Mouse (Mus musculus): Measurements from ENCODE around the gene Sdf2.

Gene Sdf2

DNA sequence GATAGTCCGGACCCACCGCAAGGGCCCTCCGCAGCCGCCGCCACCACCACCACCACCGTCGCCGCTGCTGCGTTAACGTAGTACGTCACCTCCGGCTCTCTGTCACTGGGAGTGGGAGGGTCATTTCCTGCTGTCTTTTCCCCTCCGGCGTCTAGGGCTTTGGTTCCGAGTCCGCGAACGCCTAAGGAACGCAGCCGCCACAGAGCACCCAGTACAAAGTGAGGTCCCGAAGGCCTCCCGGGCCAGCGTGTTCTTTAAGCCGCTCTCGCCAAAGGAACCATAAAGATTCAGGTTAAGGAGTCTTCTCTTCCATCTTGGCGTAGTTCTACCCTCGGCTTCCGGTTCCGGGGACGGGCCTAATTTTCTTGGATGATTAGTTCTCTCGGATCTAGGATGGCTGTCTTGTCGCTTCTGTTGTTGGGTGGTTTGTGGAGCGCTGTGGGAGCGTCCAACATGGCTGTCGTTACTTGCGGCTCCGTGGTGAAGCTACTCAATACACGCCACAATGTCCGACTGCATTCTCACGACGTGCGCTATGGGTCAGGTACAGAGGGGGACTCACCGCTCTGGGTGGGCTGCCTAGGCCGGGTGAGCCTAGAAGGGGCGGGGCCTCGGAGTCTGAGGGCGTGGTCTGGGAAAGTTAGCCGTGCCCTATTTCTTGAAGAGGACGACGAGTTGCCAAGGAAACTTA lies at the start of gene Sdf2, which contains the start of gene Supt6:
Gene Sdf2, plus strand, starts transcription at position 120 of the 691 bp plus-strand sequence.
Gene Supt6, minus strand, starts transcription at position 361 of the 691 bp plus-strand sequence.
- DNase-seq (ENCODE audit: low spot score), result peak; percentile 44

DNA sequence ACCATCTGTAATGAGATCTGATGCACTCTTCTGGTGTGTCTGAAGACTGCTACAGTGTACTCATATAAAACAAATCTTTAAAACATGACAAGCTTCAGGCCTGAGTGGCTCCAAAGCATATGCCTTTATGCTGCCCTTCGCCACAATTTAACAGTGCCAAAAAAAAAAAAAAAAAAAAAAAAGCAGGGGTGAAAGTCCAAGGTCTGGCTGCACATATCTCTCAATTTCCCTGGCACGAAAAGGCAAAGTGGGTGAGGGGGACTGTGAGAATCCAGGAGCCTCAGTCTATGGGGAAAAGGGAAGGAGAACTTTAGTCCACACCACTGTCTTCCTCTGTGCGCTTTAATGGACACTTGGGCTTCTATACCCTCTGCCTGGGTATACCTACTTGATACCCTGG lies 43.2 kb upstream of the Sdf2 start:
- DNase-seq (ENCODE audit: low spot score), result no peak

DNA sequence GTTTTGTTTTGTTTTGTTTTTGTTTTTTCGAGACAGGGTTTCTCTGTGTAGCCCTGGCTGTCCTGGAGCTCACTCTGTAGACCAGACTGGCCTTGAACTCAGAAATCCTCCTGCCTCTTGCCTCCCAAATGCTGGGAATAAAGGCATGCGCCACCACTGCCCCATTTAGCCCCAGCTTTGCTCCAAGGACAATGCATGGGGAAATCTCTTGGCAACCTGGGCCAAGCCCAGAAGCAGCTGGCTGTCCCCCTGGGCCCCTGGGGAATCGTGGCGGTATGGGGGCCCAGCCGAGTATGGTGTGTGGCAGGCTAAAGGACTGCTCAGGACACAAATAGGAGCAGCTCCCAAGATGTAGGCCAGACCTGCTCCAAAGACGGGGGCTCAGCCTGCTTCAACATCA lies 41.3 kb upstream of the Sdf2 start:
- DNase-seq (ENCODE audit: low spot score), result no peak

DNA sequence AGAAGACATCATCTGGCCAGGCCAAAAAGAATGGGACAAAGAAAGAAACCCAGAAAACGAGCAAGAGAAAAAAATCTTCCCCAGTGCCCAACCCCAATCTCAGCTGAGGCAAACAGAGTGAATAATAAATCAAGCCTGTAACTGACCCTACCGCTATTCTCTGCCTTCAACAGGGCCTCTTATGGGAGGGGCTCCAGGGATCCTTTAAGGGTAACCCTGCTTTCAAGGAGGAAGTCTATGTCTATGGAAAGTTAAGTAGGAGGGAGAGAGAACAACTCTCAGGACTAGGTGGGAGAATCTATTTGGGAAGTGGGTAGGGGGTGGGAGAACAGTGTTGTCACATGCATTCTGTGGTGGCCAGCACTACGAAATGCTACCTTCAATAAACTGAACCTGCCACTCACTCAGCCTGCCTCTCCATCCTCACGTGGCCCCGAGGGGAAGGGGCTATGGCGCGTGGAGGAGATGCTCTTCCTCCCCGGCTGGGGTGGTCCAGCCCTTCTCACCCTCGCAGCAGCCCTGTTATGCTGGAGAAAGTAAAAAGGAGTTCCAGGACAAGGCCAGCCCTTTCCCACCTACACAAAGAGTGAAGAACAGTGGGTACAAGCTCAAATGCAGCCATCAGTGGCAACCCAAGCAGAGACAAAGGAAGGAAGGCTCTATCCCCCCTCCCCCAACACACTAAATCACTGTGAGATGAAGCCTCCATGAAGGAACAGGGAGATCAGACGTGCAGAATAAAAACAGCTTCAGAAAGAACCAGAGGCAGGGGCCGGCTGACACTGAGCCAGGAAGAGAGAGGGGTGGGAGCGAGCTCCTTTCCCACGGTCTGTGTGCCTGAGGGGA lies 40.0 kb upstream of the Sdf2 start:
- no peak for DNase-seq (ENCODE audit: low spot score)

DNA sequence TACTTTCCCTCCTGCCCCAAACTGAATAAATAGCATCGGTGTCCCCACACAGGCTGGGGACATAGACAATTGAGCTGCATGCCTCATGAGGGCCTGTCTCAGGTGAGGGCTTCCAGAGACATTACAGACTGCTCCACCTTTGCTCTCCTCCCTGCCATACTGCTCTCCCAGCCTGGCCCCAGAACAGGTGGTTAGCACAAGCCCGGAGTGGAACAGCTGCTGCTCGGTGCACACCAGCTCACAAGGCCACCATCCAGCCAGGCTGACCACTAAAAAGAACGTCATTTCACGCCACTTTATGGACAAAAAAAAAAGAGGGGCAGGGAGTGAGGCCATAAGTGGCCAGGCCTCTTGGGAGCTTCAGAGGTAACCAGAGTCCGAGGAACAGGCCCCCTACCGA lies 38.4 kb upstream of the Sdf2 start:
- DNase-seq (ENCODE audit: low spot score), result no peak

DNA sequence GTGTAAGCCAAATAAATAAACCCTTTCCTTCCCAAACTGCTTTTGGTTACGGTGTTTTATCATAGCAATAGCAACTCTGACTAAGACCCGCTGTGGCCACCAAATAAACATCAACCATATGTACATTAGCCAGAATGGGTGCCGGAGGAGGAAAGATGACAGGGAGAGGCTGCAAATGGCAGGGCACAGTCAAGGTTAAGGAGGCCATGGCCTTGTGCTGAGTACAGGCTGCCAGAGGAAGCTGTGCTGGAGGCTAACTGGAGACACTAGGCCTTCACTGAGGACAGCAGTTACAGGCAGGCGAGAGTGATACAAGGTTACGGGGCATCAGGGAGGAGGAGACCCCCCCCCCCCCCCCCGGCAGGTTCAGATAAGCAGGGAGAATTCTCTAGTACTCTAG lies 35.7 kb upstream of the Sdf2 start:
- DNase-seq (ENCODE audit: low spot score), result no peak

DNA sequence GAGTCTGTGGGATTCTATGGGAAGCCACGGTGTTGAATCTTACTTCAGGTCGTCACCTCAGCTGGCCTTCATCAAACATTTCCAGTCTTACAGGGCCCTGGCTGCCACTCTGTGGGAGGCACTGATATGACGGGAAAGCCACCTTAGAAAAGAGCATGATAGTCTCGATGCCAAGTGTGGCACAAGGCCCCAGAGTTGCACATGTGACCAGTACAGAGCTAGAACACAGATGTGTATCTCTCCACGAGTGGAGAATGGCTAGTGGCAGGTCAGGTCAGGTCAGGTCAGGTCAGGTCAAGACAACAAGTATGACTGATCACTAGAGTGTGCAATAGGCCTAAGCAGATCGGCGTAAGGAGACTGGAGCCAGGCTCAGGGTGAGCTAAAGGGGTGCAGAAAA lies 34.9 kb upstream of the Sdf2 start:
- no peak for DNase-seq (ENCODE audit: low spot score)

DNA sequence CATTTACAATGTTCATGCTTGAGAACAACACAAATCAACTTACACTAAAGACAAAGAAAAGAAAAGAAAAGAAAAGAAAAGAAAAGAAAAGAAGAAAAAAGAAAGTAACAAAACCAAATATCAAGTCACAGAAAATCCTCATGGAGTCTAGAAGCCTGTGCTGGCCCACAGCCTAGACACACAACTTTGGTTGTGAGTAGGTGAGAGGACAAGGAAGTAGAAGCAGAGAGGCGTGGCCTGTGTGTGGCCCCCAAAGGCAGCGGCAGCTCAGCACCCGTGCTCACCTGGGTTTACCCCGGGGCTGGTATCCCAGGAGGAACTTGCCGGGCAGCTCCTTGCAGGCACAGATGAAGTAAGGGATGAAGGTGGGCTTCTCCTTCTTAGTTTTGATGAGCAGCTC lies 34.0 kb upstream of the Sdf2 start:
- DNase-seq (ENCODE audit: low spot score), result no peak

DNA sequence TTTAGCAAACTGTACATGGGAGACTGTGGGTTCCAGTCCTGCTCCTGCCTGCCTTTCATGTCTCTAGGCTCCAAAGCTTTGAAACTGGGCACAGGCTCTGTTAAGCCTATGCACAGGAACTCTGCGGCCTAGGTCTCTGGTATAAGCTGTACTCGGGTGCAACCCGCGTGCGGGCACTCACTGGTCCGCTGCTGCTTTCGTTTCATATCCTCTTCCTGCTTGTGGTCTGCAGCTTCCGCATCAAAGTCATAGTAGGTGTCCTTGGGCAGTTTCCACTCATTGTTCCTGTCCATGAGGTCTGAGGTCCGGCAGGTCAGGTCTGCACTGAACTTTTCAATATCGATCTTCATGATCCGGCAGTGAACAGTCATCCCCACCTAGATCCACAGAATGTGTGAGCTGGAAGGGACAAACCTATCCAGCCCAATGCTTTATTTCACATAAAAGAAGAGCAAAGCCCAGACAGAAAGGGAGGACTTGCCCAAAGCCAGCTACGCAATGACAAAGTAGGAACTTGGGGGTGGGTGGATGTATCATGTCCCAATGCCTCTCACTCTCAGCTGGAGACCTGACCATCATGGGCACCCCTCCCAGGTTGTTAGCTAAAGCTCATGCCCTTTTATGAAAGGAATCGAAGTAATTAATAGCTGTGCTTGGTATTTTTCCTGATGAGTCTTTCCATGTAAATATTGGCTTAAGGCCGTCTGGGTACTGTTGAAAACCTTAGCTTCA lies 32.3 kb upstream of the Sdf2 start:
- DNase-seq (ENCODE audit: low spot score), result no peak

DNA sequence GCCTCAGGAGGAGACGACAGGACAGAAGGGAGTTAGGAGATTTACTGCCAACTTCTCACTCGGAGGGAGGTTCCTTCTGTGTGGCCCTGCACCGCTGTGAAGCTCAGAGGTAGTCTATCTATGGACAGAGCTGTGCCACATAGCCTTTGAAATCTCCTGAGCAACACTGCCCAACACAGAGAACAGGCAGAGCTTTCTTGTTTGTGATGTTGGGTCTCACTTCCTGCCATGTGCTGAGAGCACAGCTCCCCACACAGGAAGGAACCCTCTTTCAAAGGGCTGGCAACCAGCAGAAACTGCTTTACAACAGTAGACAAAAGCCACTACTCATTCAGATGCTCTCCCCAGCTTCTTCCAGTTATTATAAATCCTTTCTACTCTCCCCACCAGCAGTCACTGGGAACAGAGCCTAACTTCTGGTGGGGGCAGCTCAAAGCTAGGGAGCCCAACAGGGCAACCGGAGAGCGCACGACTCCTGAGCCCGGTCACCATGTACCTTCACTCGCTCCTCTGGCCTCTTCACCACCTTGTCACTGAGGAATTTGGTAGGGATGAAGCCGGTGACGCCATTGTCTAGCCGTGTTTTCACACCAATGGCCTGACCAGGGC lies 29.7 kb upstream of the Sdf2 start:
- DNase-seq (ENCODE audit: low spot score), result no peak

DNA sequence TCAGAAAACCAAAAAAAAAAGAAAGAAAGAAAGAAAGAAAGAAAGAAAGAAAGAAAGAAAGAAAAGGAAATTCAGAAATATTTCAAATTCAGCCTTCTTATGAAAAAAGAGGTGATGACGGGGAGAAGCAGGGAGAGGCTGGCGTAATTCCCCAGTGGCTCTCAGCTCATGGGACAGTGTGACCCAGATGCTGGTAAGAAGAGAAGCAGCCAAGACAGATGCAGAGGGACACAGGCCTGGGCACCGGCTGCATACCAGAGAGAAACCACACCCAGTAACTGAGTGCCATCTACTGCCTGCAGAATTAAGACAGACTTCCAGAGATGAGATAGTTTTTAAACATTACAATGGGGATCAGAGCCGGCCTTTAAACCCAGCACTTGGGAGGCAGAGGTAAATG lies 22.0 kb upstream of the Sdf2 start:
- DNase-seq (ENCODE audit: low spot score), result no peak

DNA sequence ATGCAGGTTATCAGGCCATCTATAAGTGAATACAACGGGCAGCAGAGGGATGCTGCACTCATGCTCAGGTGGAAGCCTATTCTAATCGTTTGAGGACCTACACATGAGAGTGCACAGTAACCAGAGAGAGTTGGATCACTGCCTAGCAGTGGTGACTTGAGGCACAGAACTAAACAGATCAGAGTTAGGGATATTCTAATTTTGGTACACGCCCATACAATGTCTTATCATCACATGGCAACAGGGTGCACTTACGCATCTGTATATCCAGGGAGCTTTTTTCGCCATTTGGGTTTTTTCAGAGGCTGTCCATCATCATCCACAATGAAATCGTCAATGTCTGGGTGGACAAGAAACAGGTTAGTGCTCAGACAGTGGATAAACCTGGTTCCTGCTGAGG lies 14.0 kb upstream of the Sdf2 start:
- DNase-seq (ENCODE audit: low spot score), result no peak

DNA sequence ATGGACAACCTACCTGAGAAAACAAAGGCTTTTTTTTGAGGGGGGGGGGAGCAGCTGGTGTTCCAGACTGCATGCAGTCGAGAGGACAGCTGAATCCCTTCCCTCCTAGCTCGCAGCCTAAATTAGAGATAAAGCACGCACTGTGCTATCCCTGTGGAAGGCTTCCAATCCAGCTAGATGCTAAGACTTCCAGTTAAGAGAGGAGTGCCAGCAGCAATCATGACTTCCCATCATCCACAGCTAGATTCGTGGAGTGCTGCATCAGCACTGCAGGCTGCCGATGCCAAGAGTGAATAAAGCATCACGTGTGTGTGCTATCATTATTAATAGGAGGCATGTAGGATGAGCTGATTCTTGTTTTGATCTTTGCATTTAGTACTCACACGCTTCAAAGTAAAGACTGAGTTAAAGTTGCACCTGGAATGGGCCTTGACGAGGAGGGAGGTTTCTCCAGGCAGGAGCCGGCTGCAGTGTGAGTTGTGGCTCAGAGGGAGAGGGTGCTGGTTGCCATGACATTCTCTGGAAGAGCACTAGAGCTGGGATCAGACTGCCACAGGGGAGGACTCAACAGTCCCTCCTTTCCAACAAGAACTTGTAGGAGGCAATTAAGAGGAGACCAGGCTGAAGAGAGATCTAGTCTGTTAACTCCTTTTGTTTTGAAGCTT lies 5.2 kb upstream of the Sdf2 start:
- DNase-seq (ENCODE audit: low spot score), result no peak

DNA sequence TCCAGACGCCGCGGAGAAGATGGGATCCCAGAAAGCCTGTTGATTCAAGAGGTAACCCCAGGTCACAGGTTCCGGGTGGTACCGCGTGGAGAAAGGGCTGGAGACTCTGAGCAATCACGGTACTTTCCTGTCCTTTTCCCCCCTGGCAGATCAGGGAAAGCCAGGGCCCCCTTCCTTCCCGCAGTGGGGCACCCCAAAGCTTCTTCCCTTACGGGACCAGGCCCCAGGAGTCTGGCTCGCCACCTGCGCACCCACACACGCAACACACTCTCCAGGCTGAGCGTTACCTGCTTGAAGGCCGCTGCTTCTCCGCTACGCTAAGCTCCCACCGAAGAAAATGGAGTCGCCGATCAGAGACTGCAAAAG lies 302 bp upstream of the Sdf2 start:
- no peak for DNase-seq (ENCODE audit: low spot score)

DNA sequence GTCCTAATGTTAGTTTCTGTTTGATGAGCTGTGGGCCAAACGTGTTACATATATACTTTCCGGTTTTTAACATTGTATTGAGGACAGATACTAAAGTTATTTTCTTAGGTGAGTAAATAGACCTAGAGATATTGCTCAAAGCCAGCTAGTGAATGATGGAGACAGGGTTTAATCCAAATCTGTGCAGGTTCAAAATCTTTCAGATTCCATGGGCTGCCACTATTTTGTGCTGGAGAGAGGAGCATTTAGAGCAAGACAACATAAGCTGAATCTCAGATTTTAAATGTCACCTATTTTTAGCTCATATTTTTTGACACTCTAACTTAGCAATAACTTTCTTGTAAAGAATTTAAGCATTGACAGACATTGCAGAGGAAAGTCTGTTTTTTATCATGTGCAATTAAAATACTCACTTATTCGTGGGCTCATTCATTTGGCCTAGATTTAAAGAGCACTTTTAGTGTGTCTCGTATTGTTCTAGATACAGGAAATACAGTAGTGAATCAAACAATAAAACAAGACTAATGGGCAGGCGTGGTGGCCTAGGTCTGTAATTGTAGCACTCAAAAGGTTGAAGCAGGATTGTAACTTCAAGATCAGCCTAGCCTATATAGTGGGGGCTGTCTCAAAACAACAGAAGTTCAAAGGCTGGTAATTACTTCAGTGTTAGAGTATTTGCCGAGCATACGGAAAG lies 919 bp downstream of the Sdf2 start:
- no peak for DNase-seq (ENCODE audit: low spot score)

DNA sequence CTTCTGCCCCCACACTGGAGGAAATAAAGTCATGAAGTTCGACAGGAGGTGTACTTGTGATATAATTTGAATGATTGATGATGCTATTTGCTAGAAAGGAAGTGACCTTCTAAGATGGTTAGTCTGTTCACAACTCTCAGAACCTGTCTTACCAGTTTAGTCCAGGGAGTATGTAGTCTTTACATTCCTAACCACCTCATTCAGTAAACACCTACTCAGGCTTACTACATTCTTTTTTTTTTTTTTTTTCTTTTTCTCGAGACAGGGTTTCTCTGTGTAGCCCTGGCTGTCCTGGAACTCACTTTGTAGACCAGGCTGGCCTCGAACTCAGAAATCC lies 1.4 kb downstream of the Sdf2 start:
- no peak for DNase-seq (ENCODE audit: low spot score)

DNA sequence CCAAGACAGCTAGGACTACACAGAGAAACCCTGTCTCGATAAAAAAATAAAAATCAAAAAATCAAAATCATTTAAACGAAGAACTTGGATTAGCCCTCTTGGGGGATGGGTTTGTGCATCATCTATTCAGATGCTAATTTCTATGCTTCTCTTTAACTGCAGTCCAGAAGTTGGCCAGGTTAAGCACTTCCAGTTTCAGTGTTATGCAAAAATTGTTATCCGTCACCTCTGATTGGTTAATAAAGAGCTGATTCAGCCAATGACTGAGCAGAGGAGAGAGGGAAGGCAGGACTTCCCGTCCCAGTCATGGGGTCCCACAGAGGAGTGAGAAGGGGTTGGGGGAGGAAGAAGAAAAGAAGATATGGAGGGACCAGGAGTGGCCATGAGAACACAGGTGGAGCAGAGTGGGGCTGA lies 2.2 kb downstream of the Sdf2 start:
- DNase-seq (ENCODE audit: low spot score), result no peak

DNA sequence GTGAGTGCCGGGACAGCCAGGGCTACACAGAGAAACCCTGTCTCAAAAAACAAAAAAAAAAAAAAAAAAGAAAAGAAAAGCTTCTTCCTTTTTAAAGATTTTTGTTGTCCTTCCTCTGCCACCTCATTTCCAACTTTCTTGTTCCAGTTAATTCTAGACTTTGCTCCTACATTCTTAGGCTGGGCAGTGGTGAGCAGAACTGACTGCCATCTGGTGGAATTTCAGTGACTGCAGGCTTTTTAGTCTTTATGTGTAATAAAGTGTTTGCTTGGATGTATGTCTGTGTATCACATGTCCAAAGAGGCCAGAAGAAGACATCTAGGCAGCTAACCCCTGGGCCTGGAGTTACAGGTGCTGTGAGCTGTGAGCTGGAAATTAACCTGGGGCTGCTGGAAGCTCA lies 11.1 kb downstream of the Sdf2 start:
- no peak for DNase-seq (ENCODE audit: low spot score)

DNA sequence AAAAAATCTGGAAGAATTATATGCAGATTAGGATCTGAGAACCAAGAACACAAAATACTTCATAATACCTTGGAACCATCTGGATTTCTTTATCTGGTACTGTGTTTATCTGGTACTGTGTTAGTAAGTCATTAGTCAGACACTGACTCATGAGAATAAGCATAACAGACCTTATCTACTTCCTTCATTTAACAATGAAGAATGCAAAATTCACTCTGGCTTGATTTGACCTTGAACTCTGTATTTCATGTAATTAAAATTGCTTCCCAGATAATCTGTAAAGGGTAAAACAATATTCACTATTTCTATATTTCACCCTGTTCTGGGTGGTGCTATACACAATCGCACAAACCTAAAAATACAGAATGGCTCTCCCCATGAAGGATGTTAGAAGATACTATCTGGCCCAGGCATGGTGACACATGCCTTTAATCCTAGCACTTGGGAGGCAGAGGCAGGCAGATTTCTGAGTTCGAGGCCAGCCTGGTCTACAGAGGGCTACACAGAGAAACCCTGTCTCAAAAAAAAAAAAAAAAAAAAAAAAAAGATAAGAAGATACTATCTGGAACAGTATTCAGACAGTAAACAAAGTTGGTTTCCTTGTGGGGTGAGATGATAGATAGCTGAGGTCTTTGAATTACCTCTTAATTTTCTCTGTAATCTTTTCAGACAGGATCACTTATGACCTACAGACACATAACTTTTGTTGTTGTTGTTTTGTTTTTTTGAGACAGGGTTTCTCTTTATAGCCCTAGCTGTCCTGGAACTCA lies 15.1 kb downstream of the Sdf2 start:
- no peak for DNase-seq (ENCODE audit: low spot score)
